Mouse (Mus musculus) heart, postnatal 0 days (tissue): ENCODE data around the gene Gpd2. TPM values are rescaled to one million over a fixed set of nuclear protein-coding genes. Genes with fewer than 3 reads are reported as not detected.
A peak's percentile ranks its signal among the peaks of the same experiment; 100 is the strongest.

Source experiments
- ATAC-seq: fragments of 200-750 bp; cut with Nextera tagmentation; 2 replicates; pipeline ENCODE4 v1.8.0; 2017; ENCODE audit warnings: low read depth, moderate number of reproducible peaks, moderate library complexity; ENCODE audit not compliant: insufficient read depth
- DNase-seq: peaks from one replicate; pipeline ENCODE4 v3.0.0-alpha.2; 2016; ENCODE audit warnings: low spot score
- H3K27ac ChIP-seq: fragments of 300-500 bp; sonication (generic); 2 replicates; pipeline ENCODE4 v1.5.1; 2014; ENCODE audit warnings: low read depth, mild to moderate bottlenecking
- H3K27me3 ChIP-seq: fragments of 300-500 bp; sonication (generic); 2 replicates; pipeline ENCODE4 v1.6.1; 2014; ENCODE audit warnings: low read length, mixed read lengths; ENCODE audit not compliant: control insufficient read depth, insufficient read depth
- H3K36me3 ChIP-seq: fragments of 300-500 bp; sonication (generic); replicated peaks from 2 replicates; pipeline ENCODE4 v1.6.1; 2014; ENCODE audit warnings: low read length, mixed read lengths; ENCODE audit not compliant: control insufficient read depth, insufficient read depth
- H3K4me1 ChIP-seq: fragments of 300-500 bp; sonication (generic); 2 replicates; pipeline ENCODE4 v1.6.1; 2014; ENCODE audit warnings: antibody characterized with exemption; ENCODE audit not compliant: control insufficient read depth, insufficient read depth
- H3K4me2 ChIP-seq: fragments of 300-500 bp; sonication (generic); 2 replicates; pipeline ENCODE4 v1.6.1; 2014; ENCODE audit warnings: low read depth, mild to moderate bottlenecking, low read length, moderate library complexity
- H3K4me3 ChIP-seq: fragments of 300-500 bp; sonication (generic); 2 replicates; pipeline ENCODE4 v1.5.1; 2014; ENCODE audit warnings: low read depth, low read length
- H3K9ac ChIP-seq: fragments of 300-500 bp; sonication (generic); replicated peaks from 2 replicates; pipeline ENCODE4 v1.6.1; 2014; ENCODE audit warnings: low read depth, low read length, mixed read lengths
- H3K9me3 ChIP-seq: fragments of 300-500 bp; sonication (generic); replicated peaks from 2 replicates; pipeline ENCODE4 v1.6.1; 2016; ENCODE audit warnings: low read length; ENCODE audit not compliant: control insufficient read depth
- CTCF ChIP-seq: IDR thresholded peaks from 2 replicates; pipeline ENCODE4 v1.5.1; 2016; ENCODE audit warnings: antibody characterized with exemption, control low read depth, low read depth
- EP300 ChIP-seq: IDR thresholded peaks from 2 replicates; pipeline ENCODE4 v1.6.1; 2016; ENCODE audit warnings: antibody characterized with exemption, low read depth
- WGBS: fragments of 180-500 bp; shearing (Covaris S2); extraction: QIAGEN DNeasy Blood & Tissue Kit; methylation state at CpG from one replicate; pipeline ENCODE4 v1.1.7; 2014; 5-methylcytosine and 5-hydroxymethylcytosine counted together
- polyA plus RNA-seq: library from polyadenylated mRNA; unstranded; fragments of >200 nt; fragmentation: Nextera tagmentation; extraction: Ambion mirVana; gene quantifications from 2 replicates; pipeline ENCODE4 v1.2.1, GENCODE M21; 2015
- total RNA-seq: library from RNA; depleted of rRNA; stranded (reverse); fragments of >200 nt; gene quantifications from 2 replicates; pipeline ENCODE4 v1.2.3, GENCODE M21; 2014; ENCODE audit warnings: low replicate concordance

Gpd2 gene
- total and polyA plus RNA-seq, 2 experiments from 2014 or later: 9.0 to 10.6 TPM

DNA sequence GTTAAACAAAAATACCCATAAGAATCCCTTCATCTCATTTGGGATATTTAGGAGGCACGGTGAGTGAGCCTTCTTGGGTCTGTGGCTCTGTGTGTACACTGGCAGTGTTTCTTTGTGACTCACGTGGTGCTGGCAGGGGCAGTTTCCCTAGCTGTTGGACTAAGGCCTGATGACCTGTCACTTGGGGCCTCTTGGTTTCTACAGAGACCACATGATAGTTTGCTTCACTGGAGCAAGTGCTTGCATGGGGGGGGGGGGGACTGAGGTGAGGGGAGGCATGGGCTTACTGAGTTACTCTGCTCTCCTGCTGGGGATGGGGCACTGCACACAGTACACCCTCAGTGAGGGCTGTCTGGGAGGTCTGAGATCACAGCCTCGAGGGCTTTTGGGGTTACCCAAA, 64.1 kb downstream of the Gpd2 start:
- H3K36me3 ChIP-seq: no peaks in the 10 kb centered on the region
- no peak overlapping the region for H3K4me2 ChIP-seq
- H3K4me3 ChIP-seq: no peak overlapping the region
- TF ChIP-seq EP300 (no peak), CTCF (no peak)
- no peaks in the 10 kb centered on the region for H3K4me1 ChIP-seq
- no peak overlapping the region for H3K9ac ChIP-seq
- H3K9me3 ChIP-seq: no peaks in the 10 kb centered on the region
- WGBS: 32% methylated on average over 3 of the region's 3 CpGs
- DNase-seq (no peak), ATAC-seq (0 out of 2 replicates have a peak, but pooled peaks have one; percentile 39)
- no peak overlapping the region for H3K27ac ChIP-seq
- H3K27me3 ChIP-seq: no peaks in the 10 kb centered on the region

GRCm38 (mm10) chr2:57304212-57304611, 66.8 kb downstream of the Gpd2 start:
- H3K36me3 ChIP-seq: no peaks in the 10 kb centered on the region
- no peak overlapping the region for H3K27ac ChIP-seq
- TF ChIP-seq EP300 (no peak), CTCF (no peak)
- no peak overlapping the region for H3K9ac ChIP-seq
- no peaks in the 10 kb centered on the region for H3K4me1 ChIP-seq
- no peak for DNase-seq
- WGBS: 89% methylated on average over 4 of the region's 4 CpGs
- no peaks in the 10 kb centered on the region for H3K27me3 ChIP-seq
- H3K9me3 ChIP-seq: no peaks in the 10 kb centered on the region
- H3K4me2 ChIP-seq: no peak overlapping the region
- no peak overlapping the region for H3K4me3 ChIP-seq
- no peak for ATAC-seq

- TF ChIP-seq CTCF (no peak), EP300 (no peak)
- H3K36me3 ChIP-seq: no peaks in the 10 kb centered on the region
- ATAC-seq (no peak), DNase-seq (no peak)
- H3K27me3 ChIP-seq: no peaks in the 10 kb centered on the region
- no peaks in the 10 kb centered on the region for H3K4me1 ChIP-seq
- no peak overlapping the region for H3K27ac ChIP-seq
- H3K4me2 ChIP-seq: no peak overlapping the region
- H3K9ac ChIP-seq: no peak overlapping the region
- H3K4me3 ChIP-seq: no peak overlapping the region
- no peaks in the 10 kb centered on the region for H3K9me3 ChIP-seq
- WGBS: 78% methylated on average over 7 of the region's 7 CpGs
Measured at GRCm38 (mm10) chr2:57312268-57312797, 74.9 kb downstream of the Gpd2 start.

GRCm38 (mm10) chr2:57316055-57316454, 78.6 kb downstream of the Gpd2 start:
- no peak overlapping the region for H3K4me2 ChIP-seq
- H3K36me3 ChIP-seq: no peaks in the 10 kb centered on the region
- no peak for ATAC-seq
- no peak overlapping the region for H3K27ac ChIP-seq
- no peaks in the 10 kb centered on the region for H3K9me3 ChIP-seq
- H3K4me1 ChIP-seq: no peaks in the 10 kb centered on the region
- 44% methylated on average over 2 of the region's 2 CpGs for WGBS
- DNase-seq: peak; percentile 10
- no peak overlapping the region for H3K9ac ChIP-seq
- H3K27me3 ChIP-seq: no peaks in the 10 kb centered on the region
- TF ChIP-seq CTCF (peak; percentile 65), EP300 (no peak)
- H3K4me3 ChIP-seq: no peak overlapping the region

- Histone ChIP-seq H3K4me3 (no peak overlapping the region), H3K4me2 (no peak overlapping the region), H3K27ac (no peak overlapping the region), H3K36me3 (no peaks in the 10 kb centered on the region), H3K4me1 (no peaks in the 10 kb centered on the region), H3K27me3 (no peaks in the 10 kb centered on the region), H3K9ac (no peak overlapping the region), H3K9me3 (no peaks in the 10 kb centered on the region)
- no peak for ATAC-seq
- no peak for DNase-seq
- WGBS: 70% methylated on average over 3 of the region's 3 CpGs
- TF ChIP-seq CTCF (no peak), EP300 (no peak)
Measured at GRCm38 (mm10) chr2:57318336-57318735, 80.9 kb downstream of the Gpd2 start.

GRCm38 (mm10) chr2:57326091-57326490, 88.7 kb downstream of the Gpd2 start:
- TF ChIP-seq EP300: no peak
- no peak for TF ChIP-seq CTCF
- no peaks in the 10 kb centered on the region for H3K36me3 ChIP-seq

More at GRCm38 (mm10) chr2:57326091-57326490, 88.7 kb downstream of the Gpd2 start:
- 89% methylated on average over 8 of the region's 8 CpGs for WGBS
- no peaks in the 10 kb centered on the region for H3K4me1 ChIP-seq
- H3K9me3 ChIP-seq: no peaks in the 10 kb centered on the region
- H3K4me2 ChIP-seq: no peak overlapping the region
- ATAC-seq: no peak
- H3K27me3 ChIP-seq: no peaks in the 10 kb centered on the region
- no peak overlapping the region for H3K9ac ChIP-seq
- H3K4me3 ChIP-seq: no peak overlapping the region
- no peak overlapping the region for H3K27ac ChIP-seq
- DNase-seq: no peak
